Mouse (Mus musculus) ovary, adult 10 weeks (tissue): ENCODE data around the gene Isoc2b. TPM values are rescaled to one million over a fixed set of nuclear protein-coding genes. Genes with fewer than 3 reads are reported as not detected.

Source experiments
- polyA plus RNA-seq: library from polyadenylated mRNA; stranded (reverse); fragments of 350-450 nt; fragmentation: Illumina TruSeq; extraction: RNeasy Lipid Tissue Mini Kit (QIAGEN cat#74804); gene quantifications from one replicate; pipeline ENCODE4 v1.2.3, GENCODE M21; 2014

Isoc2b gene
- 1.9 TPM for polyA plus RNA-seq

DNA sequence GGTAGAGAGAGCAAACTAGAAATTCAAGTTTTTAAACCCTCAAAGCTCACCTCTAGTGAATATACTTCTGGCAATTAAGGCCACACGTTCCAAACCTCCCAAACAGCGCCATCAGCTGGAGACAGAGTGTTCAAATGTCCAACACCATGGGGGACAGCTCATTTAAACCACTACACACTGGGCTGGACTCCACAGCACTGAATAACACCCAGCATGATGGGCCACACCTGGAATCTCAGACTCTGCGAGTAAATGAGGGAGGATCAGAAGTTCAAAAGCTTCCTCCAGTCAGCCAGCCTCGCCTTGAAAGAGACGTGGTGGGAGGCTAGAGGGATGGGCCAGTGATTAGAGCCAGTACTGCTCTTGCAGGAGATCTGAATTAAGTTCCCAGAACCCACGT, at the start of gene Isoc2b:
TSS of gene Isoc2b (minus strand) at position 126 of the 400 bp plus-strand sequence.

DNA sequence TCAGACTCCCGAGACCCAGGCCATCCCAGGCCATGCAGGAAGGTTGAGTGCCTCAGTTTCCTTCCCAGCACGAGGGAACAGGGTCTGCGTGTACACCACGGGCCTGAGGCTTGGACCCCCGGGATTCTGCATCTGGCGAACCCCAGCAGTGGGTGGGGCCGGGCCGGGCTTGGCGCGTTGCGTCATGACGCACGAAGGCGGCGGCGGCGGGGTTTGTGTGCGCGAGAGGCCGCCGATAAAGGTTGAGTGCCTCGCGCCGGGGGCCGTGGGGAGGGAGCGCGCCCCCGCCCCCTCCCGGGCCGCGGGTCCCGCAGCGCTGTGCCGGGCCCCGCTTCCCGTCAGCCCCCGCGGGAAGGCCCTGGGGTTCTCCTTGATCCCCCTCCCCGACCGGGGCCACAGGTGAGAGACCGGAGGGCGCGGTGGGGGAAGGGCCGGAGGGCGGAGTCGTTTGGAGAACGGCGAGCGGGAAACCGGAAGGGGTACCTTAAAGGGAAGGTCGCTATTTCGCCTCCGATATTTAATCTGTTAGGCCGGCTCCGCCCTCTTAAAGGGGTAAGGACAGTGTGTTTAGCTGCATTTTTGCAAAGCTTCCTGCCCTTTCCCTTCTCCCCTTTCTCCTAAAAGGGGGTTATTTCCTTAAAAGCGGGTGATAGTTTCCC, 45.1 kb upstream of the Isoc2b start, which contains the start of gene Zfp628:
TSS of gene Zfp628 (plus strand) at position 211 of the 659 bp plus-strand sequence.

DNA sequence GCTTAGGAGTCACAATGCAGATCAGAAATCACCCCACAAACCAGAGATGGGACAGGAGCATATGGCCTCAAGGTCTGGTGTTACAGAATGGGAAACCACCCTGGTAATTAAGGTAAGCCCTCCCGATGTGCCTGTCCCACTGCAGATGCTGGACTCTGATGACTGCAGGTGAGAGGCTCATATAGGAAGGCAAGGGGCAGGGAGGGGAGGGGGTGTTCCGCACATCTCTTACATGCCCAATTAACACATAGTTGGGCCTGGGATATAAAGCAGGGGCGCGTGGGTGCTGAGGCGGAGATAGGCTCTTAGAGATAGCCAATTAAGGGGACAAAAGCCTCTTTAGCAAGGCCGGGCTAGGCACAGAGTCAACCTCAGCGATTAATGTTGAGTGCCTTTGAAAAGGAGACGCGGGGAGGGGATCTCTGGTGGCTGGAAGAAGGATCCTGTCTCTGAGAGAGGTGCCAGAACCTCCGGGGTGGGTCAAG, 36.5 kb upstream of the Isoc2b start, which contains the start of gene Gm36210:
TSS of gene Gm36210 (minus strand) at position 51 of the 485 bp plus-strand sequence.

DNA sequence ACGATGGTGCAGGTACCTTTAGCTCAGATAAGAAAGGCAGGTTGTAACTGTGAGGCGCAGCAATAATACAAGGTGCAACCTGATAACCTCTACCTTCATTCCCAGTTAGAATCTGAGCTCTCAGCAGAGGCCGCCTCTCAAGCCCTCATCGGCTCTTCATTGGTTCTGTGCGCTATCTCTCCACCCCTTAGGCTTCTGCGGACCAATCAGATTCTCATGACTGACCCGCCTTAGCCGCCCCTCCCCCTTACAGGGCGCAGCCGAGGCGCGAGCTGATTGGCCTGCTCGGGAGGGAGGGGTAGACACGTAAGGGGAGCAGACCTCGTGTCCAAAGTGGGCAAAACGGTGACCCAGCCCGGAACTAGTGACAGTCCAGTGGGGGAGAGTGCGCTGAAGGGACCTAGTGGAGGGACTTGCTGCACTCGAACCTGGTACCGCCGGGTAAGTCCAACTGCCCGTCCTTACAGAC, 6.7 kb upstream of the Isoc2b start, which contains the start of gene Isoc2a:
TSS of gene Isoc2a (plus strand) at position 401 of the 469 bp plus-strand sequence.

DNA sequence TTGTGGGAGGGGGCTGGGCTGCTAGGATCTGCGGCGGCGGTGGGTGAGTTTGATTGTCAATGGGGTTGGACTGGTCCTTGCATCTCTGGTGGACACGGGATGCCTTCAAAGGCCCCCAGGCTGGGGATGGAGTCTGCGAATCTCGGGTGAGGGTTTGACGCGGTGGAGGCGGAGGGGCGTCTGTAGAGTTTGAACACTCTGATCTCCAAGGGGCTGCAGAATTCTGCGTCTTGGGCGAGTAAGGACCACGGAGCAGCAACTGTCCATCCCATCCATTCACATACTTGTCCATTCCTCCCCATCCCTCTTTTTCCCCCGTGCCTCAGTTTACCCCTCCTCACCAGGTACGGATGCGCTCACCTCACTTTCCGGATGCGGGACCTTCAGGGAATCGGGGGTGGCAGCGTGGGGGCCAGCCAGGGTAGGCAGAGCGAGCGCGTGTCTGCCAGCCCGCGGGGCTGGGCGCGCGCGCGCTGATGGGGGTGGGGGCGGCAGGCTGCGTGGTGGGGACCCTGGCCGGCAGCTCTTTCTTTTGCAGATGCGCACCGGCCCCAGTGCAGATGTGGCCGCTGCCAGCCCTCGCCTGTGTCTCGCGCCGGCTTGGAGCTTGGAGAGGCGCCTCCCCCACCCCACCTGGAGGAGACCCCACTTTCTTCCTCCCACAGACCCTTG, 25.7 kb downstream of the Isoc2b start, which contains the start of gene Shisa7:
TSS of gene Shisa7 (minus strand) at position 452 of the 672 bp plus-strand sequence.

DNA sequence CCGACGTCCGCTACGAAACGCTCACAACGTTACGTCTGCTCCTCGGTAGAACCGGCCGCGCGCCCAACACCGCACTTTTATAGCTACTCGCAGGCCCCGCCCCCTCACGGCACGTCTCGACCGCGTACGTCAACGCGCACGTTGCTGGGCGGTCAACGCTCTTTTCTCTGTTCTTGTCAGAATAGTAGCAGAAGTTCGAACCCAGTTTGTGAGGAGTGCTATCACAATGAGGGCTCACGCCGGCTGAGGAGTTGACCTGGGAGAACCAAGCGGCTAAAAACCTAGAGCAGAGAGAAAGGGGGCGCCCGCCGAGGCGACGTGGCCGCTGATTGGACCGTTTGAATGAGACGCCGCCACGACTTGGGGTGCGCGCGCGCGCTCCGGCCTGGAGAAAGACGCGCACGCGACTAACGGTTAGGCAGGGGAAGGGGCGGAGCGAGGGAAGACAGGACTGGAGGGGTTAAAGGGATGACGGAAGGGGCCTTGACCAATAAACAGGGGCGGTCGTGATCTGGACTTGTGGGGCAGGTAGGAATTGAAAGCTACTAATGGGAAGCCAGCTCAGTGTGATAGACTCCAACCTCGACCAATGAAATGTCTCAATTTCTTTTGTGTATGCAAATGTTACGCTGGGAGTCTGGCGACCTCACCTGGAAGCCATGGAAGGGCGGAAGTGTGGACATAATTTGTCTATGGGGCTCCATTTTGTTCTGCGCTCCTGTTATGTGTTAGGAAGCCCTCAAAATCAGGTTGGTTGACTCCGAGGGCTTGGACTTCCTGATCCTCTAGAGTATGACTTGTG, 57.6 kb downstream of the Isoc2b start, which contains the start of gene Ube2s:
TSS of gene Ube2s (minus strand) at position 288 of the 802 bp plus-strand sequence.

Other genes with a start within 250 kb of the Isoc2b start
- gene Tmem86b, start 238.8 kb downstream of the Isoc2b start, polyA plus RNA-seq, result not detected
- 10.6 TPM for gene Ppp6r1, start 211.2 kb downstream of the Isoc2b start, polyA plus RNA-seq
- not detected for gene Hspbp1, start 185.2 kb downstream of the Isoc2b start, polyA plus RNA-seq
- gene Brsk1, start 179.7 kb downstream of the Isoc2b start, polyA plus RNA-seq, result 0.40 TPM
- gene Tmem150b, start 145.0 kb downstream of the Isoc2b start, polyA plus RNA-seq, result not detected
- gene Kmt5c, start 130.1 kb downstream of the Isoc2b start, polyA plus RNA-seq, result 1.2 TPM
- gene Cox6b2, start 117.2 kb downstream of the Isoc2b start, polyA plus RNA-seq, result not detected
- not detected for gene Fam71e2, start 99.0 kb downstream of the Isoc2b start, polyA plus RNA-seq
- not detected for gene Il11, start 87.4 kb downstream of the Isoc2b start, polyA plus RNA-seq
- gene Tmem190, start 87.3 kb downstream of the Isoc2b start, polyA plus RNA-seq, result not detected
- gene Tmem238, start 80.6 kb downstream of the Isoc2b start, polyA plus RNA-seq, result 0.46 TPM
- 14.1 TPM for gene Rpl28, start 77.4 kb downstream of the Isoc2b start, polyA plus RNA-seq
- gene Ube2s, start 57.7 kb downstream of the Isoc2b start, polyA plus RNA-seq, result 2.0 TPM
- 0.57 TPM for gene Shisa7, start 25.6 kb downstream of the Isoc2b start, polyA plus RNA-seq
- gene Isoc2a, start 6.9 kb upstream of the Isoc2b start, polyA plus RNA-seq, result 1.7 TPM
- not detected for gene Gm36210, start 36.3 kb upstream of the Isoc2b start, polyA plus RNA-seq
- gene Zfp628, start 45.0 kb upstream of the Isoc2b start, polyA plus RNA-seq, result not detected
- gene Nat14, start 51.8 kb upstream of the Isoc2b start, polyA plus RNA-seq, result 0.57 TPM
- 0.14 TPM for gene Ssc5d, start 55.5 kb upstream of the Isoc2b start, polyA plus RNA-seq
- gene Sbk2, start 94.1 kb upstream of the Isoc2b start, polyA plus RNA-seq, result 0.40 TPM
- 0.51 TPM for gene Sbk3, start 100.9 kb upstream of the Isoc2b start, polyA plus RNA-seq
- 16.0 TPM for gene Zfp579, start 125.9 kb upstream of the Isoc2b start, polyA plus RNA-seq
- gene Zfp524, start 144.2 kb upstream of the Isoc2b start, polyA plus RNA-seq, result not detected
- 22.1 TPM for gene Fiz1, start 144.4 kb upstream of the Isoc2b start, polyA plus RNA-seq
- gene Gm44973, start 145.2 kb upstream of the Isoc2b start, polyA plus RNA-seq, result not detected
- 5.3 TPM for gene Zfp865, start 150.1 kb upstream of the Isoc2b start, polyA plus RNA-seq
- not detected for gene Ccdc106, start 150.3 kb upstream of the Isoc2b start, polyA plus RNA-seq
- 3.3 TPM for gene 4632433K11Rik, start 163.9 kb upstream of the Isoc2b start, polyA plus RNA-seq
- gene Zfp784, start 168.2 kb upstream of the Isoc2b start, polyA plus RNA-seq, result 4.2 TPM
- gene Zfp580, start 181.3 kb upstream of the Isoc2b start, polyA plus RNA-seq, result 2.1 TPM
- gene U2af2, start 191.9 kb upstream of the Isoc2b start, polyA plus RNA-seq, result 9.1 TPM
- gene Epn1, start 210.0 kb upstream of the Isoc2b start, polyA plus RNA-seq, result 1.4 TPM
- gene Rfpl4, start 246.7 kb upstream of the Isoc2b start, polyA plus RNA-seq, result 45.2 TPM